Mouse (Mus musculus) kidney, adult 2 months (tissue): ENCODE results near the gene E4f1.

ENCODE experiments used
- CTCF ChIP-seq: fragments of 200-500 bp; conservative IDR thresholded peaks from 2 replicates; pipeline ENCODE4 v1.5.1; 2011; ENCODE audit warnings: low read depth, mild to moderate bottlenecking, control low read depth, low read length, moderate library complexity, mixed read lengths; ENCODE audit not compliant: insufficient read depth, insufficient read length
- POLR2A ChIP-seq: fragments of 200-500 bp; IDR thresholded peaks from one replicate; pipeline ENCODE4 v1.6.1; 2011; ENCODE audit warnings: low read depth, low read length, control low read depth

GRCm38 (mm10) chr17:24473612-24474275 is 3.6 kb upstream of the E4f1 start, which contains the start of gene Bricd5:
- no peak for TF ChIP-seq CTCF
- TF ChIP-seq POLR2A = no peak
